Mouse (Mus musculus) layer of hippocampus, postnatal 25 days (tissue): ENCODE measurements at regions not wholly inside any gene's neighbourhood (a gene's known extent, or its start where the extent isn't known, plus 50 kb on each side); places are given as distances from the start of the nearest gene placed in this dataset.

Source experiments
- DNase-seq, 2 experiments: peaks; one replicate each; pipeline ENCODE4 v3.0.0; 2022; ENCODE audit warnings: mixed read lengths in 2 of 2, low spot score in 1 of 2; ENCODE audit errors: extremely low spot score in 1 of 2

DNA sequence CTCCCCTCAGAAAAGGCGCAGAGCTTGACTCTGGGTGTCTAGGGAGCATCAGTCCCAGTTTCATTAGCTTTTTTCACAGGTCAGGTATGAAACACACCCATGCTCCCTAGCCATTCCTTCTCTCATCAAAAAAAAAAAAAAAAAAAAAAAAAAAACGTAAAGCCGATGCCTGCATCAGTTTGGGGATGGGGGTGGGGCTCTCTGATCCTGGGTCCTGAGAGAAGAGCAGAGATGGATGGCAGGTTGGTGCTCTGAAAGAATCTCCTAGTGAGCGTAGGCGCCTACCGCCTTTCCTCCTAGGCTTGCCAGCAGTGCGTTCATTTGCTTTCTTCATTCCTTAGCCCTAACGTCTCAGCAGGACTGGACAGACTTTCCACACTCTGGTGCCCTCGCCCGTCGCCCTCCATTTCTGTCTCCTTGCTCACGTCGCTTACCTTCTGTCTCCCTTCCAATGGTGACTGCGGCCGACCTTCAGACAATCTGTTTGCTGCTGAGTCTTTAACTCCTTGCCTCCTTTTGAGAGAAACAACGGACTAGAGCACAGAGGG is 267.5 kb downstream of the Agtpbp1 start:
- no peak for DNase-seq

- no peak for DNase-seq
Measured at GRCm38 (mm10) chr13:59315811-59316210, 269.2 kb downstream of the Agtpbp1 start.

GRCm38 (mm10) chr13:59314419-59314818 is 270.6 kb downstream of the Agtpbp1 start:
- peak in 1 of 2 experiments; percentile 63 for DNase-seq

DNA sequence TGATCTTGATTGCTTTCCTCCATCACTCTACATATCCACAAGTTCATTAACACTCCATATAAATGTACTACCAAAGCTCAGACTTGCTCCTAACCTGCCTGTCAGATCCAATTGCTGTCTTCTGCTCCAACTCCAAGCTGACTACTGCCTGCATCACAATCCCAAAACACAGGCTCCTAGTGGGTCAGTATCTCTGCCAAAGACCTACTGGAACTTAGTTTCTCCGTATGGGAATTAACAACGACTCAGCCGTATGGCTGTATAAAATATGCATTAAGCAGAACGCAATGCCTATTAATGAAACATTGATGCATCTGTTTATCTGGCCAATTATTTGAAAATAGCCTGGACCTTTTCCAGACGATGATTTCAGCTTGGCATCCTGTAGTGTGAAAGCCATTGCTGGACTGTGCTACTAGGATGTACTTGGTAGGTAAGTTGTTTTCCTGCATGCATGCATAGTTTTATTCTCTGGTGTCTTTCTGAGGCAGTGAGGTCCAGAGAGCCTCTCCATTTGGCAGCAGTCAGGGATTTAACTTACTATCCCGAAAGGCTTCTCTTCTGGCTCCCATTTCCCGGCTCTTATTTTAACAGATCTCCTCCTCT is 271.2 kb downstream of the Agtpbp1 start:
- DNase-seq: no peak

DNA sequence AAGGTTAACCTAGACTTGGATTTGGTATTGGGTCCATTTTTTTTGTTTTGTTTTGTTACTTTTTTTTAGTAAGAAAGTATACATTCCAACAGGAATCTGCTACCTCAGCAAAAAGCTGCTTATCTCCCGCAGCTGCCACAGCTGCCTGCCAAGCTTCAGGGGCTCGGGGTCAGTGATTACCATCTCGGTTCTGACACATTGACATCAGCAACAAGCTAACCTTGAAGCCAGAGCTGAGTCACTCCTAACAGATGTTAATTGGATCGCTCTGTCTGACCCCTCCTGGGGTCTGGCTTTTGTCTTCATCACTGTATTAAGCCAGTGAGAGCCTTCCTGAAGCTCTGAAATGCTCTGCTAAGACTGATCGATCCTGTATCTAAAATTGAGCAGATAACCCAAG is 292.1 kb downstream of the Agtpbp1 start:
- no peak for DNase-seq

DNA sequence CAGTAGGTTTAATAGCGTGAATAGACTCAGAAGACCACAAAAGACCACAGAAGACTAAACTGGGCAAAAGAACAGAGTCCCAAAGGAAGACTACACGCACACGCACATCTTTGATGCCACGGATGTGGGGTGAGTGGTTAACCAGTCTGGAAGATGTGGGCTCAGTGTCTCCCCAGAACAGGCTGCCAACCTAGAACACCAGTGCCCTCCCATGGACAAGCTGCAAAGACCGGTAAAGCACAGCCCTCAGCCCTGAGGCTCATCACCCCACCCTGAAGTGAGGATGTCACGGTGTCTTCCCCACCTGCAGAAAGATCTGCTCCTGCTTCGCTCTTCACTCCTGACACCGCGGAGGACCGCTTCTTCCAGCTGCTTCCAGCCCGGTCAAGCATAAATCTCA is 295.9 kb downstream of the Agtpbp1 start:
- DNase-seq: peak; percentile 16 to 18

GRCm38 (mm10) chr13:59281199-59281598 is 303.8 kb downstream of the Agtpbp1 start:
- DNase-seq: no peak

DNA sequence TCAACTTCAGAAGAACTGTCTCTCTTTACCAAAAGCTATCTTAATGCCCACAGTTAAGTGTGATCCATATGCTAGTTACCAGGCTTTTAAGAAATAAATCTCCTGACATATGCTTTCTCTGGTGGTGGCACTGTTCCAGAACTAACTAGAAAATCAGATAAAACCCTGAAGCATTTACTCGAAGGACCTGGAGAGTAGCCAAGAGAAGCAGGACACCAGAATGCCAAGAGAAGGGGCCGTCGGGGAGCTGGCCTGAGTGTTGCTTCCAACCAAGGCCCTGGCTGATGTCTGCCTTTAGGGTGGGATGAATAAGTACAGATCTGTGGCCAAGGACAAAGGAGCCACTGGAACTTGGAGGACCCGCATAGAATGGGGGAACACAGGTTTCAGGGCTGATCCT is 305.9 kb downstream of the Agtpbp1 start:
- no peak for DNase-seq

DNA sequence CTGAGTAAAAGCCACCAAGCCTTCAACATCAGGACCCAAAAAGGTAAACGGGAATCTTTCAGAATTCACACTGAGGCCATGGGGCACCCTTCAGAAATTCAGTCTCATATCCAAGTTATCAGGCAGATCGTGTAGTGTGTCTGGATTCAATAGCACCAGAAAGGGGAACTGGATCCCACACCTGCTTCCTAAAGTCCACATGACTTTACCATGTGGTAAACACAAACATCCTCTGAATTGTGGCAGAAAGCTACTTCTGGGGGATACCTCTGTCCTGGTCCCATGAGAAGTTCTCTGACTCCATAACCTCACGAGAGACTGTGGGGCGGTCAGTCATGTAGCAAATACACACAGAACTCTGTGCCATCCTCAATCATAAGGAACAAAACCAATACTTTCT is 313.4 kb downstream of the Agtpbp1 start:
- no peak for DNase-seq

DNA sequence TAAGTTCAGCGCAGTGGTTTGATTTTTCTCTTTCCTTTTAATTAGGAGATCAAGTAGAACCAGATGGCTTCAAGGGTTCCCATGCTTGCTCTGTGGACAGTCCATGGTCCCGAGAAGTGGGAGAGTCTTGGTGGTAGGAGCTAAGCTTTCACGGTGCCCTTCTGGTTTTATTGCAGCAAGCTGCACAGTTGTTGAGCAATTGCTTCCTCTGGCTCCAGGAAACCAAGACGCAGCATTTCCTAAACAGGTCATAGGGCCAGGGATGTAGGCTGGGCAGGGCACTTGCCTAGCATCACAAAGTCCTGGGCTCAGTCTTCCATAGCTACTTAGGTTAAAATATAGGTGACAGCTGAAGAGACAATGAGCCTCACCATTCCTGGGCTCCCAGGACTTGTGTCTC is 318.2 kb downstream of the Agtpbp1 start:
- DNase-seq: no peak

DNA sequence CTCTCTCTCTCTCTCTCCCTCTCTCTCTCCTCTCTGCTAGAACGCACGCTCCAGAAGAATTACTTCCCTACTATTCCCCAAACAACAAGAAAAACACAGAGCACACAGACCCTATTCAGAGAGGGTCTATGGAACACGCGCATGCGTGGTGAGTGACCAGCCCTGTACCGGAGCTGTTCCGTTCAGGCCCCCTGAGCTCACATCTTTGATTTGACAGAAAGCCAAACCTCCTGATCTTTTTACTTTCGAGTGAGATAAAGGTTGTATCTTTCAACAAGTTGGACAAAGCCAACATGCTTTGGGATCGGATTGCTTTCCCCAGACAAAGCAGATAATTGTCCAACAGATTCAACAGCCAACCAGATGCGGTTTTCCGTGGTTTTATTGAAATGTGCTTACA is 320.9 kb downstream of the Agtpbp1 start:
- no peak for DNase-seq

DNA sequence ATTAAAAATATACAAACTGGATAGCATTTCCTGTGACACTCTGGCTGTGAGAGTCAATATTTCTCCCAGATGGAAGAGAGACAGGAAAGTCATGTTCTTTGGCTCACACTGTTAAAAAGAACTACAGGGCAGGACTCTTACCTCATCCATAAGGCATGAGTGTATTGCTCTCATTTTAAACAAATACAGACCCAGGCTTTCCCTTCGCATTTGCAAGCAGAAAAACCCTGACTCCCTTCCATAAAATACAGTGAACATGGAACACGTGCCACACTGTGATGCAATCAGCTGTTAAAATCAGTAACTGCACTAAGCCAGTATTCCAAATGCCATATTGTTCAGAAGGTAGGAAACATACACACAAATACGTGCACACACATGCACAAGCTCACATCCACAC is 323.1 kb downstream of the Agtpbp1 start:
- no peak for DNase-seq

- no peak for DNase-seq
Measured at GRCm38 (mm10) chr13:59255798-59256435, 329.1 kb downstream of the Agtpbp1 start.

- DNase-seq: no peak
Measured at GRCm38 (mm10) chr13:59253667-59254558, 331.1 kb downstream of the Agtpbp1 start.

DNA sequence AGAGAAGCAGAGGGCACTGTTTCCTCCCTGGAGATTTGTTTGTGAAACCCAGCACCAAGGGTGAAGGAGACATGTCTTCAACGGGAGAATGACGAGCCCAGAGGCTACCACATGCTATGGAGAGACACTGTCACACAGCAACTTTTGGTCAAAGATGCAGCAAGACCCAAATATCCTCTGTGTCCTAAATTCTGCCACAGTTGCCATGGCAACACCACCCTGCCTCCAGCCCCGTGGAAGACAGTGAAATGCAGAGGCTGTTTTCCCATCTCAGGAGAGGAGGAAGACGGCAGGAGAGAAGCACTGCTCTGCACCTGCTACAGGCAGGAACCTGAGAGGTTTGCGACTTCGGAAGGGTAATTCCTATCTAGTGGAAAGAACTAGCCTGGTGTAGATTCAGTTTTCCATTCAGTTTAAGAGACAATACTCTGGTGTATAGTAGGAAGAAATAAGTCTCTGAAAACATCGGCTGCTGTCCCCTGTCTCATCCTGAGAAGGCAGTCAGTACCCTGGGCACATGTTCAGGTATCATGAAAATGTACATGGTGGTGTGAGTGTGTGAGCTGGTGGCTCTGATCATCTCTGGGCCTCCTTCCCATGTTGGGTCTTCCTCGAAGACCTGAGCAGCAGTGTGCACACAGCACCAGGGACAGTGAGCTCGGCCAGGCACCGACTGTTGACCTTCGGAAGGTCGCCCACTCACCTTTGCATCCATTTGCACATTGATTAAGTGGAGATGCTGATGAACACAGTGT is 333.6 kb downstream of the Agtpbp1 start:
- peak; percentile 26 to 40 for DNase-seq

- DNase-seq: no peak
Measured at GRCm38 (mm10) chr13:59248411-59248810, 336.6 kb downstream of the Agtpbp1 start.

DNA sequence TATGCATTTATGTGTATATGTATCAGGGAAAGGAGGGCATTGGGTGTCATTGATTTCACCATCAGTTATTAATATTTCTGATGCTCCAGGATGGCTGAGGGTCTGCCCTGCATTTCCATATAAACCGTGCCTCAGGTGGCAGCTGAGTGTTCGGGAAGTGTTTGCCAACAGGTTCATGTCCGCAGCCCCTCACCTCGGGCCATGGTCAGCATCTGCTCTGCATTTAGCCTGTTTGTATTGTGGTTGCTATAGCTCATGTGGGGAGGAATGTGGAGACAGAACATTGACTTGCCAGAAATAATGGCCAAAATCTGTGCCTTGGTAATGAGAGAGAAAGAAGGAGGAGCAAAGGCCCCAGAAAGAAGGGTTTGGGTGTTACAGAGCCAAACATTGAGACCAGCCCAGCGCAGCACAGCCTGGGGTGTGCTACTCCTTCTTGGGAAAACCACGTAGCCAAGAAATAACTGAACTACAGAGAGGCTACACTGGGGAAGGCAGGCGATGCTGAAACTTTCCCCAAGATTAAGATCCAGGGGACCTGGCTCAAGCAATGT is 338.0 kb downstream of the Agtpbp1 start:
- DNase-seq: no peak

DNA sequence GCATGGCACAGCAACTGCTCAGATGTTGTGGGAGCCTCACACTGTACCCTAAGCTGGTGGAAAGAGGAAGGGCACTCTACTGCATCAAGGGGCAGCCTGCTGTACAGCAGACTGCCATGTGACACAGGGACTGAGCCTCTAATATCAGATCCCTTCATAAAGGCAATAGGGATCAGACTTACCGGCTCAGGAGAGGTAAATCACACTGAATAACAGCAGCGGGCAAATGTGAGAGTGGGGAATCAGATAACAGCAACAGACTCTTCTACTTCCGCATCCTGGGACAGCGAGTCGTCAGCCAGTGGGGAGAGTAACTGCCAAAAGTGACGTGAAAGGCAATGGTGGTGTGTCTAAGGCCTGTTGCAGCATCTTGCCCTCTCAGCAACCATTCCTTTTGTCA is 339.0 kb downstream of the Agtpbp1 start:
- no peak for DNase-seq

- DNase-seq: no peak
Measured at GRCm38 (mm10) chr13:59244622-59245021, 340.4 kb downstream of the Agtpbp1 start.

GRCm38 (mm10) chr13:59242671-59243070 is 342.4 kb downstream of the Agtpbp1 start:
- DNase-seq: no peak
